Mouse (Mus musculus): ENCODE measurements around the gene Col1a1. TPM values are rescaled to one million over a fixed set of nuclear protein-coding genes. Genes with fewer than 3 reads are reported as not detected.

The Col1a1 gene
- polyA plus RNA-seq, 1 experiment from 2014 or later: 311 TPM

DNA sequence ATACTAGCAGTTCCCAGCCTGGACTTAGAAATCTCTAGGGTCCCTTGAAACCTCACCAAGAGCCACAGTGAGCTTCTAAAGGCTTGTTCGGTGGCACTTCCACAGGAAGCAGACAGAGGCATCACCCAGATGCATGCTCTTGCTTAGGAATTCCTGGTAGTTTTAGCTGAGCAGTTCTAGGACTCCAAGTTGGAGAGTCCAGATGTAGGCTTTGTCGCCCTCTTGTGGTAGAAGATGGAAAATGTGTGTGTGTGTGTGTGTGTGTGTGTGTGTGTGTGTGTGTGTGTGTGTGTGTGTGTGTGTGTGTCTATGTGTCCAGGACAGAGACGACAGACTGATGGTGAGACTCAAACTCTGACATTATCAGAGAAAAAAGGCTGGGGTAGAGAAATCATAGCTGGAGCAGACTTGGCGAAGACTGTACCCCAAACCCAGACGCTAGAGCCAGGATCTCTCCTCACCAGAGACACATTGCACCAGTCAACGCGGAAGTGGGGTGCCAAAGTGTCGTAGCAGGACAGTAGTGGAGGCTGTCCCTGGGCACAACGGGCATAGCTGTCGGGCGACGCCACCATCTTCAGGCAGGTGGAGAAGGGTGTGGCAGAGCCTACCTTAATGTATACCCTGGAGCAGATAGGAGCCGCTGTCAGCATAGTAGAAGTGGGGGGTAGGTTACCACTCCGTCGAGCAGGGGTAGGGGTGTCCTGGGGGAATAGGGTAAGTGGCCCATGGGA lies 34.4 kb downstream of the Col1a1 start:
- Histone ChIP-seq H3K9me3 (no peaks in the 10 kb centered on the region), H3K4me3 (no peak overlapping the region), H3K36me3 (no peaks in the 10 kb centered on the region; the same call in 1 of the 2 replicates), H3K27ac (no peak overlapping the region), H3K4me1 (peaks cover 34% of the 10 kb centered on the region), H3K27me3 (ENCODE audit: insufficient read depth, poor library complexity, severe bottlenecking) (peaks cover 28% of the 10 kb centered on the region)
- WGBS: 55% methylated on average over 15 of the region's 15 CpGs
- no peak for DNase-seq (ENCODE audit: low spot score)

DNA sequence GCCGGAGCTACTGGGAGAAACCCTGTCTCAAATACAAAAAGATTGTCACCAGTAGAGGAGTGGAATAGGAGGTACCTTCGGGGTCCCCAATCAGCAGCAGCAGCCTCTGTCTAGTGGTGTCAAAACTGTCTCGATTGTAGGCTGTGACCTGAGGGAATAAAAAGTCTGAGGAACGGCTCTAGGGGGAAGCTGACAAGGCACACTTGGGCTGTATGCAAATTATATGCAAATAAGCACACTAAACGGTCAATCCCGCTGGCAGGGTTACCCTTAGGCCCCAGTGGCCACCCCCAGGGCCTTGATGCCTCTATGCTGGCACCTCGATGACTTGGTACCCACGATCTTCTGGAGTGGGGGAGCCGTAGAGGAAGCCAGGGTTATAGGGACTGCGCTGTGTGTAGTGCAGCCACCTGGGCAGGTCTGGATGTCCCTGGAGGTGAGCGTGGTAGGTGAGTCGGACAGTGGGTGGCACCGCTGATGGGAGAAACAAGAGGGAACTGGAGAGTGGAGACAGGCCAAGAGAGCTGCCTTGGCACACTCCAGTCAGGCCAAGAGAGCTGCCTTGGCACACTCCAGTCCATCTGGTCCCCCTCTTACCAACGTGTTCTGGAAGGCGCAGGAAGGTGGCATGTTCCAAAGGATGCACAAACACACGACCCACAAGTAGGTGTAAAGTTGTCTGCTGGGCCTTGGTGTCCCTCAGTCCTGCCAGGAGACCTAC lies 36.0 kb downstream of the Col1a1 start:
- DNase-seq (ENCODE audit: low spot score): no peak
- Histone ChIP-seq H3K4me1 (peaks cover 45% of the 10 kb centered on the region), H3K36me3 (no peaks in the 10 kb centered on the region; the same call in 1 of the 2 replicates), H3K27me3 (ENCODE audit: insufficient read depth, poor library complexity, severe bottlenecking) (peaks cover 28% of the 10 kb centered on the region), H3K9me3 (no peaks in the 10 kb centered on the region), H3K4me3 (peak overlapping the region; percentile 52), H3K27ac (peak overlapping the region; percentile 85)
- 67% methylated on average over 16 of the region's 16 CpGs for WGBS

DNA sequence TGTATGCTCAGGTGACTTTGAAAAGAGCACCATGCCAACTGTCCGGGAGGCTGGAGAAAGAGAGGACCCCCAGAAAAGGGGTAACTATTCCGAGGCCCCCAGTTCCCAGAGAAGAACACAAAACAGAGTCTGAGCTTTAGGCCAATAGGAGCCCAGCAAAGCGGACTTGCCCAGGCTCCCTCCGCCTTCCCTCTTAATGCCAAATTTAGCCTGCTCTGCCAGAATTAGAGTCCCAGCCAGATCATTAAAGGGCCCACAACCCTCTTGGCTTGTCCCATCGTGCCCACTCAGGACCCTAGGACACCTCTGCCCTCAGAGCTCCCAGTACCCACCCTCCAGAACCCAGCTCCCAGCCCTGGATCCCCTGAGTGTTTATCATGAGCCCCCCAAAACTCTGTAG lies 36.9 kb downstream of the Col1a1 start:
- Histone ChIP-seq H3K27ac (peak overlapping the region; percentile 85), H3K4me3 (peak overlapping the region; percentile 52), H3K27me3 (ENCODE audit: insufficient read depth, poor library complexity, severe bottlenecking) (peaks cover 28% of the 10 kb centered on the region), H3K36me3 (no peaks in the 10 kb centered on the region), H3K4me1 (peaks cover 49% of the 10 kb centered on the region), H3K9me3 (no peaks in the 10 kb centered on the region)
- DNase-seq (ENCODE audit: low spot score): no peak
- 39% methylated on average over 5 of the region's 5 CpGs for WGBS

DNA sequence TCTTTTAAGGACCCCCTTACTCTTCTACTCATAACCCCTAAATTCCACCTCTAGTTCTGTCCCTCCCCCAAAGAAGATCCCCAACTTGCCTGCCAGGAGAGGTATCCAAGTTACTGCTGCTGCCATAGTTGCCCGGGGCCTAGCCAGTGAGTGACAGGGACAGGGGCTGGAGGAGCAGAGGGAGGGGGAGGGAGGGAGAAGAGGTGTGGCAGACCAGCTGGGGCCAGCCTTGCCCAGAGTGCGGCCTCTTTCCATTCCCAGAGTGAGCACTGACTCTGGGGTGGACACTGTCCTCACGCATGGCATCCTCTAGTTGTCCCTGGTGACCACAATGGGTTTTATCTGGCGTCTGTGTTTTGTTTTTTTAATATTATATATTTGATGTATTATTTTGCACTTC lies 37.3 kb downstream of the Col1a1 start:
- Histone ChIP-seq H3K27ac (peak overlapping the region; percentile 85), H3K9me3 (no peaks in the 10 kb centered on the region), H3K36me3 (no peaks in the 10 kb centered on the region), H3K4me1 (peaks cover 53% of the 10 kb centered on the region), H3K27me3 (ENCODE audit: insufficient read depth, poor library complexity, severe bottlenecking) (peaks cover 28% of the 10 kb centered on the region), H3K4me3 (peak overlapping the region; percentile 52)
- DNase-seq (ENCODE audit: low spot score): no peak
- WGBS: 36% methylated on average over 4 of the region's 4 CpGs

DNA sequence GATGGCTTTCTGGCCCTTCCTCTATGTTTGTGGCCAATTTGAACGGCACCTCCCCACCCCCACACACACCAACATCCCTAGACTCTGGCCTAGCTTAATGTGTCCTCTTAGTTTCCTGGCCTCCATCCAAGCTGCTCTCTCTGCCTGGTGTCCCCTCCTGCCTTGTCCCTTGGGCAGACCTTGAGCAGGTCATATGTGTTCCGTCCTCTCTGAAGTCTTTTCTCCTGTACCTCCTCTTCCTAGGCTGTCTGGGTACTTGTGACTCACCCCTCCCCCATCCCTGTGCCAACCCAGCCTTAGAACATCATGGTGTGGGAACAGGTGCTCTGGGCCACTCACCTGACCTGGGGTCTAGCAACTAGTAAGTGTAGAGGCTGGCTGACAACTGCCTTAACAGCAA lies 38.9 kb downstream of the Col1a1 start:
- 71% methylated on average over 2 of the region's 2 CpGs for WGBS
- peak overlapping the region; percentile 80; the same call in 1 of the 2 replicates for H3K27ac ChIP-seq
- H3K4me3 ChIP-seq: 0 out of 2 replicates have a peak overlapping the region, but pooled peaks have one; percentile 12
- DNase-seq (ENCODE audit: low spot score): no peak
- H3K36me3 ChIP-seq: no peaks in the 10 kb centered on the region
- H3K27me3 ChIP-seq (ENCODE audit: insufficient read depth, poor library complexity, severe bottlenecking): peaks cover 17% of the 10 kb centered on the region
- no peaks in the 10 kb centered on the region for H3K9me3 ChIP-seq
- H3K4me1 ChIP-seq: peaks cover 69% of the 10 kb centered on the region

DNA sequence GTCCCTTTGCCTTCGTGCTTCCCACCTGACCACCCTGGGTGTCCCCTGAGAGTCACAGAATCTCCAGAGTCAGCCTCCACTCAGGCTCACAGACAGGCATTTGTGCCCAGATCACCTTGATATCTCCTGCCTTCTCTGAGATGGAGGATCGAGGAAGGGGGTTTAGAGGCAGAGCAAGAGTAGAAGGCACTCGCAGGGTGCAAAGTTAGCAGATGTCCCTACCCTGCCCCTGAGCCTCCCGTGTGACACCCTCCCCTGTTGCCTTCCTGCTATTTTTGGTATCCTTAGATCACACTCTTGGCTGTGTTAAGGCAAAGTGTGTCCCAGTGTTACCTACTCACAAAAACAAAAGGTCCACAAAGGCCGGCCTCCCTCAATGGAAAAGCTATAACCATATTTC lies 40.2 kb downstream of the Col1a1 start, which contains the start of gene Sgca:
Gene Sgca, minus strand, starts transcription at position 129 of the 400 bp plus-strand sequence.
- 48% methylated on average over 5 of the region's 5 CpGs for WGBS
- no peak within 1 kb of the TSS for H3K4me3 ChIP-seq
- H3K27ac ChIP-seq: peak within 1 kb of the TSS; percentile 80

DNA sequence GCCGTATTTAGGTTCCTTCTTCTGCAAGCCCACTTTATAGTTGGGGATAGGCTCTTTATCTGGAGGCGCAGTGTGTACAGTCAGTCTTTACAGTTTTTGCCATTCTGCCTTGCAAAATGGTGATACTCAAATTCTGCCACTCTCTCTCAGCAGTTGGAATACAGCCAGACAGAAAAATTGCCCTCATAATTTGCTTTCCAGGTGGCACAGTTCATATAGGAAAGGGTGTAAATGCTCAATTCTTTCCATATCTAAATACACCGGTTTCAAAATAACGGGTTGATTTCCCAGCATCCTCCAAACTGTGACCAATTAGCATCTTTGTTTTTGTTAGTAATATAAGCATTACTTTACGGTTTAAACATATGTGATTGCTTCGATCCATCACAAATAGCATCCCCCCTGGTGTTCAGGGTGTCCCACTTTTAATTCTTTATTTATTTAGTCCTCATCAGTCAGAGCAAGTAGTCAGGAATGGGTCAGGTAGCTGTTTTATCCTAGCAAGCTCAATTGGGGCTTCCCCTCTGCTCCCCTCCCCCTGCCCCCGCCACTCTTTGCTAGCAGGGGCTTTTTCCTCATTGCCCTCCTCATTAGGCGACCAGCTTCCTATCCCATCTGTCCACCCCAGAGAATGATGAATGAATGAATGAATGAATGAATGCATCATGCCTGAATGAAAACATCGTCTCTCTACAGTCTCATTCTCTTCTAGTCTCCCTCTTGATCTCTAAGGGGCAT lies 42.3 kb downstream of the Col1a1 start:
- peaks cover 52% of the 10 kb centered on the region for H3K4me1 ChIP-seq
- 42% methylated on average over 9 of the region's 9 CpGs for WGBS
- peak; percentile 63 for DNase-seq (ENCODE audit: low spot score)
- peak overlapping the region; percentile 80 for H3K27ac ChIP-seq
- no peaks in the 10 kb centered on the region for H3K36me3 ChIP-seq
- H3K9me3 ChIP-seq: no peaks in the 10 kb centered on the region
- H3K27me3 ChIP-seq (ENCODE audit: insufficient read depth, poor library complexity, severe bottlenecking): no peaks in the 10 kb centered on the region
- peak overlapping the region; percentile 33 for H3K4me3 ChIP-seq

More for the DNA sequence above, 40.2 kb downstream of the Col1a1 start, which contains the start of gene Sgca:
- H3K36me3 ChIP-seq: no peaks in the 10 kb centered on the region
- H3K4me1 ChIP-seq: peaks cover 70% of the 10 kb centered on the region
- no peak for DNase-seq (ENCODE audit: low spot score)
- H3K27me3 ChIP-seq (ENCODE audit: insufficient read depth, poor library complexity, severe bottlenecking): peaks cover 14% of the 10 kb centered on the region
- H3K9me3 ChIP-seq: no peaks in the 10 kb centered on the region

DNA sequence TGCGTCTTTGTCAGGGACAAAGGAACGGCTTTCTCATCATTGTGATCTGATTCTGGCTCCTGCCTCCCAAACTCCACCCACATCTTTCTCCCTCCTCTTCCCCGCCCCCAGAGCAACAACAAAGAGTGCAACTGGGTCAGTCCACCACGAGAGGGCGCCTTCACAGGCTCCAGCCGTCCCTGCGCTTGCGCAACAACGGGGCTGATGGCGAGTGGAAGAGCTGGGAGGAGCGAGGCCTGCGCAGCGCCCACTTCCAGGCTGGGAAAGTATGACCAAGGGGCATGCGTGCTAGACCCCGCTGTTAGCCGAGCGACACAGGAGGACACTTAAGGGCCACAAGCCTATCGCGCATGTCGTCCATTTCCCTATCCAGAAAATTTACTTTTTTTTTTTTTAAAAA lies 42.9 kb downstream of the Col1a1 start:
- WGBS: under 1% methylated on average over 20 of the region's 20 CpGs
- no peaks in the 10 kb centered on the region for H3K9me3 ChIP-seq
- H3K36me3 ChIP-seq: no peaks in the 10 kb centered on the region
- no peaks in the 10 kb centered on the region for H3K27me3 ChIP-seq (ENCODE audit: insufficient read depth, poor library complexity, severe bottlenecking)
- H3K4me3 ChIP-seq: peak overlapping the region; percentile 33
- DNase-seq (ENCODE audit: low spot score): peak; percentile 98
- peaks cover 46% of the 10 kb centered on the region for H3K4me1 ChIP-seq
- H3K27ac ChIP-seq: peak overlapping the region; percentile 80

DNA sequence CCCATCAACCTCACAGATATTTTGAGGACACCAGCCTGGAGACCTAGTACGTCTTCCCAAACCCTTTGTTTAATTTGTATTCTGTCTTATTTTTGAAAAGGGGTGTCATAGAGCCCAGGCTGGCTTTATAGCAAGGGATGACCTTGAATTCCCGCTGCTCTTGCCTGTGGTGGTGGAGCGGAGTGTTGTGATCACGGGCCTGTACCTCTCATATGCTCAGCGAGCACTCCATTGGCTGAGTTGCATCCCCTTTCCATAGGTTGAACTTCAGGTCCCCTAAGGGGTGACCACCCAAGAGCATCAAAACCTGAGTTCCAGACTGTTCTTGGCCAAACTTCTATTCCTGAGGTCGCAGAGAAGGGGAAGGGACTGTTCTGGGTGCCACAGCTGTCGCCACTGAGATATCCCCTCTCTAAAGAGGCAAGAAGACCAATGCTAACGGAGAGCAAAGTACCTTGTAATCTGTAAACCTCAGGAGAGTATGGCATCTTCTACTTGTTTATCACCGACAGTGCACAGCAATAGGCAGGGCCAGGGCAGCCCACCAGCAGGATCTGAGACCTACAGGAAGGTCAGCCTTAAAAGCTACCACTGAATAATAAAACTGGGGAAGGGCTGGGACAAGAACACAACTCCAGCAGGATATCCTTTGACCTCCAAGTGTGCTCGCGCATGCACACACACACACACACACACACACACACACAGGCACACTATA lies 43.6 kb downstream of the Col1a1 start:
- Histone ChIP-seq H3K4me1 (peaks cover 45% of the 10 kb centered on the region), H3K9me3 (no peaks in the 10 kb centered on the region), H3K36me3 (no peaks in the 10 kb centered on the region), H3K27me3 (ENCODE audit: insufficient read depth, poor library complexity, severe bottlenecking) (no peaks in the 10 kb centered on the region), H3K4me3 (peak overlapping the region; percentile 33), H3K27ac (peak overlapping the region; percentile 80)
- DNase-seq (ENCODE audit: low spot score): peak; percentile 74
- WGBS: 72% methylated on average over 11 of the region's 11 CpGs

DNA sequence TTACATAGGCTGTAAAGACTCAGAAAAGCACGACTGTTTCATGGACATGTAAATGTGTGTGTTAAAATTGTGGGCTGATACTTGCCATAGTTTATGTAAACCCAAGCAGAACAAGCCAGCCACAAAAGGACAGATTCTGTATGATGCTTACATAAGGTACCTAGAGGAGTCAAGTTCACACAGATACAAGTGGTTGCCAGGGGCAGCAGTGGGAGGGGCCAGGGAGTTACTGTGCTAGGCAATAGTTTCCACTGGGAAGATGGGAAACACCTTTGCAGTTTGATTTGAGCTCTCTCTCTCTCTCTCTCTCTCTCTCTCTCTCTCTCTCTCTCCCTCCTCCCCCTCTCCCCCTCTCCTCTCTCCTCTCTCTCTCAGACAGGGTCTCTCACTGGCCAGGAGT lies 49.1 kb downstream of the Col1a1 start:
- Histone ChIP-seq H3K27ac (no peak overlapping the region), H3K9me3 (no peaks in the 10 kb centered on the region), H3K4me3 (no peak overlapping the region), H3K4me1 (peaks cover 45% of the 10 kb centered on the region), H3K36me3 (no peaks in the 10 kb centered on the region), H3K27me3 (ENCODE audit: insufficient read depth, poor library complexity, severe bottlenecking) (no peaks in the 10 kb centered on the region)
- DNase-seq (ENCODE audit: low spot score): peak; percentile 71
- 48% methylated on average over 1 of the region's 1 CpGs for WGBS

DNA sequence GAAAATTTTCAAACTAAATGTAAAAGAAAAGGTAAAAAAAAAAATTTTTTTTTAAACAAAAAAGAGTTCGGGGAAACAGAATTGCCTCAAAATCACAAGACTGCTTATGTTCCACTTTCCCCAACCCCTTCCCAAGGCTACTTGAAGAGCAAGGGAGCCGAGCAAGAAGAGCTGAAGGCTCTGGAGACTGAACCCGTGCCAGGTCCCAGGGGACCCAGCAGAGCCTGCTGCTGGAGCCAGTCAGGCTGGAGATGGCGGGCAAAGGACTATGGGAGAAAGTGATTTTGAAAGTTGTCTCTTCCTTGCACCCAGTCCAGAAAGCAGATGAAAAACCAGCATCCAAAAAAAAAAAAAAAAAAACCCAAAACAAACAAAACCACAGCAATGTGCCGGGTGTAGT lies 49.8 kb downstream of the Col1a1 start:
- H3K4me3 ChIP-seq: no peak overlapping the region
- WGBS: 77% methylated on average over 5 of the region's 5 CpGs
- no peaks in the 10 kb centered on the region for H3K27me3 ChIP-seq (ENCODE audit: insufficient read depth, poor library complexity, severe bottlenecking)
- H3K4me1 ChIP-seq: peaks cover 52% of the 10 kb centered on the region
- no peaks in the 10 kb centered on the region for H3K36me3 ChIP-seq
- H3K9me3 ChIP-seq: no peaks in the 10 kb centered on the region
- no peak for DNase-seq (ENCODE audit: low spot score)
- no peak overlapping the region for H3K27ac ChIP-seq

DNA sequence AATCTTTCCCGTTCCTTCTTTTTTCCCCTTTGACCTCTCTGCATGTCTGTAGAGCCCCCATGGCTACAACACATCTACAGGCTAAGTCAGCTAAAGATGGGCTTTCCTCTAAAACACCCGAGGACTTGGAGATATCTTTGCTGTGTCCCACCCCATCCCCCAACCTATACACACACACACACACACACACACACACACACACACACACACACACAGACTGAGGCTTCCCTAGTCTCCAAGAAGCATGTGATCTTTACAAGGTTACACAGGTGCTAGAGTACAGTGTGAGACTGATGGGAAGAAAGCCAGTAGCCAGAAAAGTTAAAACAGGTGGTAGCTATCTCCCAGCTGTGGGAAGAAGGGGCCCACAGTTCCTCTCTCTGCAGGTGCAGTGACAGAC lies 50.4 kb downstream of the Col1a1 start:
- WGBS: 60% methylated on average over 2 of the region's 2 CpGs
- no peaks in the 10 kb centered on the region for H3K36me3 ChIP-seq
- H3K9me3 ChIP-seq: no peaks in the 10 kb centered on the region
- H3K27me3 ChIP-seq (ENCODE audit: insufficient read depth, poor library complexity, severe bottlenecking): no peaks in the 10 kb centered on the region
- no peak overlapping the region for H3K27ac ChIP-seq
- no peak overlapping the region for H3K4me3 ChIP-seq
- H3K4me1 ChIP-seq: peaks cover 53% of the 10 kb centered on the region
- DNase-seq (ENCODE audit: low spot score): peak; percentile 61

Measured in heart, embryonic 10.5 days (tissue).